Mouse (Mus musculus) testis, adult 2 months (tissue): ENCODE results near the gene Lactb. TPM values are rescaled to one million over a fixed set of nuclear protein-coding genes. Genes with fewer than 3 reads are reported as not detected.
"Not testable (repeated sequence)": the region's sequence is repeated elsewhere in the genome, so short reads cannot be mapped to it uniquely, and the experiment has no call there.

Experiments
- H3K27ac ChIP-seq: fragments of 200-500 bp; 2 replicates; pipeline ENCODE4 v1.5.1; 2012; ENCODE audit warnings: low read depth, low read length; ENCODE audit not compliant: control insufficient read depth, insufficient read depth
- H3K27me3 ChIP-seq: fragments of 200-500 bp; 2 replicates; pipeline ENCODE4 v1.6.1; 2012; ENCODE audit warnings: mild to moderate bottlenecking, low read length, moderate library complexity; ENCODE audit not compliant: control insufficient read depth, insufficient read depth
- H3K36me3 ChIP-seq: fragments of 200-500 bp; 2 replicates; pipeline ENCODE4 v1.6.1; 2012; ENCODE audit warnings: mild to moderate bottlenecking, low read length; ENCODE audit not compliant: control insufficient read depth, insufficient read depth
- H3K4me1 ChIP-seq: fragments of 200-500 bp; 2 replicates; pipeline ENCODE4 v1.6.1; 2012; ENCODE audit warnings: low read length; ENCODE audit not compliant: control insufficient read depth, insufficient read depth
- H3K4me3 ChIP-seq: fragments of 200-500 bp; 2 replicates; pipeline ENCODE4 v1.5.1; 2012; ENCODE audit warnings: low read depth, mild to moderate bottlenecking, low read length, moderate library complexity, mixed read lengths; ENCODE audit not compliant: control insufficient read depth
- CTCF ChIP-seq: fragments of 200-500 bp; IDR thresholded peaks from 2 replicates; pipeline ENCODE4 v1.5.1; 2012; ENCODE audit warnings: low read depth, mild to moderate bottlenecking, inconsistent platforms, low read length, moderate library complexity; ENCODE audit not compliant: control insufficient read depth, insufficient read depth, insufficient replicate concordance
- POLR2A ChIP-seq: fragments of 200-500 bp; IDR thresholded peaks from 2 replicates; pipeline ENCODE4 v1.6.1; 2012; ENCODE audit warnings: low read depth, mild to moderate bottlenecking, inconsistent platforms, low read length, moderate library complexity; ENCODE audit not compliant: control insufficient read depth
- polyA plus RNA-seq: library from polyadenylated mRNA; depleted of rRNA; stranded (reverse); fragments of >200 nt; gene quantifications from 2 replicates; pipeline ENCODE4 v1.2.3, GENCODE M21; 2012

The Lactb gene
- polyA plus RNA-seq, 1 experiment: 5.2 TPM

DNA sequence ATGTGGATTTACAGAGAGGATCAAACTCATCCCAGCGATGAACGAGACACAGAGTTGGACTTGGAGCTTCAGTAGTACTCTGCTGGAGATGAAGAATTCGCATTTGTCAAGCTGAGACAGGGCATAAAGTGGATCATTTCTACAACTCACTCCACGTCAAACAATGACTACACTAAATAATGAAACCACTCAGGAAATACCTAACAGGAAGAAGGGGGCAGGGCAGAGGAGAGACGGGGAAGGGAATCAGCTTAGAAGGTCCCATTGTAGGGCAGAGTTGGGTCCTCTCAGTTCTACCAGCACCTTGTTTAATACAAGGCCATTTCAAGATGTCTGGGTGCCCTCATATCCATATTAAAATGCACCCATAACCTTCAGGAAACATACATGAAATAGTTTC lies 59.9 kb downstream of the Lactb start:
- Histone ChIP-seq H3K27ac (0 out of 2 replicates have a peak overlapping the region, but pooled peaks have one; percentile 14), H3K4me3 (no peak overlapping the region), H3K27me3 (no peaks in the 10 kb centered on the region), H3K4me1 (peaks cover 8% of the 10 kb centered on the region), H3K36me3 (no peaks in the 10 kb centered on the region)
- TF ChIP-seq CTCF: no peak
- no peak for TF ChIP-seq POLR2A

DNA sequence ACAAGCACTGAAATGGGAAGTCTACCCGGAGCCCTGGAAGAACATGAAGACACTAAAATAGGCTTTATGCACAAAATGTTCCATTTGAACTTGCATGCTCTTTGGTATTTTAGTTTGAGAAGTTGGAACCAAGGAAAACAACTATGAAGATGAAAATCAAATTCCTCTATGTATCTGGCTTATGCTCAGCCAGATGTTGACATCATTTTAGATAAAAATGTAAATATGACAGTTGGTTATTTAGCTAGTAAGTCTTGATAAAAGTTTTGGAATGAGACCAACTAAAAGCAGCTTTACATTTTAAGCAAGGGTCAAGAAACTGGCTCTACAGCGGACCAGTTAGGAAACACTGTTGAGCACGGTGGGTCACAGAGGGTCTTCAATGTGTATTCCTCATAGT lies 60.7 kb downstream of the Lactb start:
- Histone ChIP-seq H3K36me3 (no peaks in the 10 kb centered on the region), H3K4me3 (no peak overlapping the region), H3K27ac (no peak overlapping the region), H3K27me3 (no peaks in the 10 kb centered on the region), H3K4me1 (peaks cover 5% of the 10 kb centered on the region)
- TF ChIP-seq POLR2A (no peak), CTCF (no peak)

DNA sequence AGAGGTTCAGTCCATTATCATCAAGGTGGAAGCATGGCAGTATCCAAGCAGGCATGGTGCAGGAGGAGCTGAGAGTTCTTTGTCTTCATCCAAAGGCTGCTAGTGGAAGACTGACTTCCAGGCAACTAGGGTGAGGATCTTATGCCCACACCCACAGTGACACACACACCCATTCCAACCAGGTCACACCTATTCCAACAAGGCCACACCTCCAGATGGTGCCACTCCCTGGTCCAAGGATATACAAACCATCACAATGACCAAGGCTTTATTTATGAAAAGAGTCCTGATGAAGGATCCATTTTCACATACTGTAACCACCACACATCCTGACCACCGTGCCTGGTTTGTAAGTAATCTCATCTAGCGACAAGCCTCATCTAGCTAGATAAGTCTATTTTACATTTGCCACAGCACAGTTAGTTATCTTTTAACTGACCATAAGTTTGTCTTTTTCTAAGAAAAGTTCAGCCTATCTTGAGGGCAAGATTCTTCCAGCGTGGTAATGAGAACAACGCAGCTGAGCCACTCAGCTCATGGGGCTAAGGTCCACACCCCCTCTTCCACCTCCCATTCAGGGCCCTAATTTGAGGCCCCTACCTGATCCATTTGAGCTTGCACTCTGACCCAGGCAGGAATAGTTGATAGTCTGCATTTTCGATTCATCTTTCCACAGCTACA lies 61.9 kb downstream of the Lactb start:
- not testable (repeated sequence) for H3K36me3 ChIP-seq, H3K27me3 ChIP-seq, H3K4me3 ChIP-seq, H3K4me1 ChIP-seq
- peak overlapping the region; percentile 32; the same call in 1 of the 2 replicates for H3K27ac ChIP-seq

DNA sequence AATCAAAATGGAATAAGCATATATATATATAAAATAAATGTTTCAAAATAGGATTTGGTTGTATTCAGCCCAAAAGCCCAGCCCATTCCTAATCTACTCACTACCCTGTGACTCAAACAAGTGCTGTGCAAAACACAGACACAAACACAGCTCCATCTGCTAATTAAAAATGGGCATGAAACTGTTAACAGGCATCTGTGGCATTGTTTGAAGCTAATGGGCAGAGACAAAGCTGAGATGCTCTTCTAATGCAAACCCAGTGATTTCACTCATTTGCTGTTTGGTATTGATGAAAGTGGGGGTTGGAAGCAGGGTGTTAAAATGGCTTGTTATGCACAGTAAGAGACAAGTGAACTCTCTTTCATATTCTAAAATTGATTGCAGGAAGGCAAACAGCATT lies 63.0 kb downstream of the Lactb start:
- no peak overlapping the region for H3K27ac ChIP-seq
- no peaks in the 10 kb centered on the region for H3K27me3 ChIP-seq
- H3K4me3 ChIP-seq: no peak overlapping the region
- H3K4me1 ChIP-seq: peaks cover 2% of the 10 kb centered on the region; the same call in 1 of the 2 replicates
- H3K36me3 ChIP-seq: no peaks in the 10 kb centered on the region
- TF ChIP-seq POLR2A (no peak), CTCF (no peak)

DNA sequence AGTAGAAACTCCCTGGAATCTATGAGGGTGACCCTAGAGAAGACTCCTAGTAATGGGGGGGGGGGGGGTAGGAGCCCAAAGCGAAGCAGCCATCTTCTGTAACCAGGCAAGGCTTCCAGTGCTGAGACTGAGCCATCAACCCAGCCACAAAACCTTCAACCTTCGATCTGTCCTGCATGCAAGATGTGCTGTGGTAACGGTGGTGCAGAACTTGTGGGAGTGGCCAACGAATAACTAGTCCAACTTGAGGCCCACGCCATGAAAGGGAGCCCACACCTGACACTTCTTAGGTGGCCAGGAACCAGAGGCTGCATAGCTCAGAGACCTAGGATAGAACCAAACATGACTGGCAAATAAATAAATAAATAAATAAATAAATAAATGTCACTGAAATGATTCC lies 64.6 kb downstream of the Lactb start:
- TF ChIP-seq CTCF (no peak), POLR2A (no peak)
- H3K27me3 ChIP-seq: no peaks in the 10 kb centered on the region
- no peak overlapping the region for H3K4me3 ChIP-seq
- H3K27ac ChIP-seq: no peak overlapping the region
- peaks cover 2% of the 10 kb centered on the region; the same call in 1 of the 2 replicates for H3K4me1 ChIP-seq
- no peaks in the 10 kb centered on the region for H3K36me3 ChIP-seq

DNA sequence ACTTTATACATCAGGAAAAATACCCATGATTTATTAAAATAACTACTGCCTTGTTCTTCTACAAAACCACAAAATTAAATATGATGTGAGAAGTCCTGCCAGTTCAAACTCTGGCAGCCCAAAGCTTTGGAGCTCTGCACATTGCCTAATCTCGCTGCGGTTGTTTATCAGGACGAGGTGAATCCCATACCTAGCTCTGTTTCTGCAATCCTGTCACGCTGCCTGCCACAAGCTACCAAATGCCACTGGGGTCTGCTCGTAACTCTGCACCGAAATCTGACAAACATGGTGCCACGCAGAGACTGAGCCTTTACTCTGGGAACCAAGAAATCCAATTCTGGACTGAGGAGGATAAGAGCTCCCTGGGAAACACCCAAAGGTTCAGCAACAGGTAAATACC lies 65.4 kb downstream of the Lactb start:
- H3K4me1 ChIP-seq: peaks cover 2% of the 10 kb centered on the region; the same call in 1 of the 2 replicates
- no peaks in the 10 kb centered on the region for H3K27me3 ChIP-seq

DNA sequence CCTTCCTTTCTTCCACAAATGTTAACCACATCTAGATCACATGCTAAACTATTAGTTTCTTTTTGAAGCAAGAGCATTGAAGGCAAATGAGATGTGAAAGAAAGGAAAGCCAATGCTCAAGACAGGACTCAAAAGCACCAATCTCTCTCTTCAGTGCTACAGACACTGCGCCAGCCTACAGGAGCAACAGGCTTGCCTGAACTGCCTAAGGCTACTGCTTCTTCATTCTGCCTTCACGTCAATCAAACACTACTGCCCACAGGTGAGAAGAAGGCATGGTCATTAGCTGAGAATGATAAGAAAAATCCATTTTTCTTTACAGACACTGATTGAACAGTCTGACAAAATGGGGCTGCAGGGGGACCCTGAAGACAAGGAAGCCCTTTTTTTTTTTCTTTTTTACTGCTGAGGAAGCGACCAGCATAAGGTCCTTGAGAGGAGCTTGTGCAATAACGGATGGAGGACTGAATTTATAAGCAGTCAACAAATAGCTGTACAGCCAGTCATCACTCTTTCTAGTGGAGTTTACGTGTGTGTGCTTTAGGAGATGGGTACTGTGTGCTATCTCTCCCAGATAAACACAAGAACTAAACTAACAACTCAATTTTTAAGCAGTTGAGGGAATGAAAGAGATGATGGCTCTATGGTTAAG lies 67.4 kb downstream of the Lactb start:
- Histone ChIP-seq H3K36me3 (no peaks in the 10 kb centered on the region), H3K27ac (no peak overlapping the region), H3K4me3 (no peak overlapping the region), H3K27me3 (no peaks in the 10 kb centered on the region), H3K4me1 (no peaks in the 10 kb centered on the region)
- TF ChIP-seq CTCF (no peak), POLR2A (no peak)

More for the DNA sequence above, 65.4 kb downstream of the Lactb start:
- Histone ChIP-seq H3K4me3 (no peak overlapping the region), H3K27ac (no peak overlapping the region), H3K36me3 (no peaks in the 10 kb centered on the region)
- TF ChIP-seq CTCF: no peak
- no peak for TF ChIP-seq POLR2A
